Mouse (Mus musculus) adrenal gland, postnatal 4 days (tissue): ENCODE data around the gene Bst1. TPM values are rescaled to one million over a fixed set of nuclear protein-coding genes. Genes with fewer than 3 reads are reported as not detected.
A peak's percentile ranks its signal among the peaks of the same experiment; 100 is the strongest.

Source experiments
- DNase-seq, 2 experiments: peaks; one replicate each; pipeline ENCODE4 v3.0.0; 2021 to 2022; ENCODE audit warnings: low spot score in 2 of 2, mixed read lengths in 2 of 2
- long read RNA-seq, 2 experiments: library from polyadenylated mRNA; stranded (forward); transcript quantifications; one replicate each; pipeline ENCODE4 v2.0.0; 2021
- total RNA-seq, 2 experiments: library from RNA; stranded (reverse); gene quantifications; 2 replicates each; pipeline ENCODE4 v1.2.3; 2021

The Bst1 gene
- 1 to 10 TPM in 1 of 2 experiments, under 1 TPM in 1; 0.67 to 1.6 TPM for total RNA-seq
- long read RNA-seq, experiment 1: 0 reads
- long read RNA-seq, experiment 2, partial matches to known transcripts: 0 of 1 reads
- long read RNA-seq, experiment 2, other reads (novel, unspliced or antisense): 0 of 1 reads

- no peak for DNase-seq
Observed at GRCm38 (mm10) chr5:43818695-43819094, at the start of gene Bst1. TSS of gene Bst1 (plus strand) at chr5:43818885.

- no peak for DNase-seq
Observed at GRCm38 (mm10) chr5:43770618-43771354, 47.9 kb upstream of the Bst1 start.

GRCm38 (mm10) chr5:43771555-43771954 lies 47.1 kb upstream of the Bst1 start:
- DNase-seq: no peak

GRCm38 (mm10) chr5:43776407-43776806 lies 42.3 kb upstream of the Bst1 start:
- no peak for DNase-seq

- no peak for DNase-seq
Observed at GRCm38 (mm10) chr5:43776993-43777392, 41.7 kb upstream of the Bst1 start.

- DNase-seq: no peak
Observed at GRCm38 (mm10) chr5:43778583-43778982, 40.1 kb upstream of the Bst1 start.

GRCm38 (mm10) chr5:43781423-43781976 lies 37.2 kb upstream of the Bst1 start:
- peak; percentile 13 to 28 for DNase-seq

- peak; percentile 50 to 64 for DNase-seq
Observed at GRCm38 (mm10) chr5:43781977-43782930, 36.4 kb upstream of the Bst1 start.

- no peak for DNase-seq
Observed at GRCm38 (mm10) chr5:43783996-43784395, 34.7 kb upstream of the Bst1 start.

GRCm38 (mm10) chr5:43786607-43787006 lies 32.1 kb upstream of the Bst1 start:
- DNase-seq: no peak

GRCm38 (mm10) chr5:43787976-43788752 lies 30.5 kb upstream of the Bst1 start:
- DNase-seq: no peak

GRCm38 (mm10) chr5:43792354-43792753 lies 26.3 kb upstream of the Bst1 start:
- DNase-seq: no peak

GRCm38 (mm10) chr5:43799530-43799929 lies 19.2 kb upstream of the Bst1 start:
- DNase-seq: no peak

GRCm38 (mm10) chr5:43800700-43801099 lies 18.0 kb upstream of the Bst1 start:
- no peak for DNase-seq

GRCm38 (mm10) chr5:43801253-43801652 lies 17.4 kb upstream of the Bst1 start:
- DNase-seq: no peak

GRCm38 (mm10) chr5:43801798-43802197 lies 16.9 kb upstream of the Bst1 start:
- DNase-seq: no peak

GRCm38 (mm10) chr5:43805401-43805800 lies 13.3 kb upstream of the Bst1 start:
- DNase-seq: no peak

GRCm38 (mm10) chr5:43806340-43806739 lies 12.3 kb upstream of the Bst1 start:
- no peak for DNase-seq

- DNase-seq: no peak
Observed at GRCm38 (mm10) chr5:43806914-43807313, 11.8 kb upstream of the Bst1 start.
